Mouse (Mus musculus) neural tube, embryonic 13.5 days (tissue): ENCODE data around the gene Dclre1b. TPM values are rescaled to one million over a fixed set of nuclear protein-coding genes. Genes with fewer than 3 reads are reported as not detected.
"Not testable (repeated sequence)": the region's sequence is repeated elsewhere in the genome, so short reads cannot be mapped to it uniquely, and the experiment has no call there.

ENCODE experiments used
- ATAC-seq: fragments of 200-750 bp; cut with Nextera tagmentation; 2 replicates; pipeline ENCODE4 v1.8.0; 2017; ENCODE audit warnings: low read depth, mild to moderate bottlenecking, moderate TSS enrichment, moderate library complexity
- H3K27ac ChIP-seq: fragments of 300-500 bp; sonication (generic); replicated peaks from 2 replicates; pipeline ENCODE4 v1.5.1; 2015; ENCODE audit warnings: moderate library complexity, mild to moderate bottlenecking, inconsistent platforms
- H3K27me3 ChIP-seq: fragments of 300-500 bp; sonication (generic); 2 replicates; pipeline ENCODE4 v1.6.1; 2015; ENCODE audit warnings: mild to moderate bottlenecking, inconsistent platforms
- H3K36me3 ChIP-seq: fragments of 300-500 bp; sonication (generic); 2 replicates; pipeline ENCODE4 v1.6.1; 2015; ENCODE audit warnings: mild to moderate bottlenecking, inconsistent platforms
- H3K4me1 ChIP-seq: fragments of 300-500 bp; sonication (generic); replicated peaks from 2 replicates; pipeline ENCODE4 v1.6.1; 2015; ENCODE audit warnings: inconsistent platforms
- H3K4me2 ChIP-seq: fragments of 300-500 bp; sonication (generic); 2 replicates; pipeline ENCODE4 v1.6.1; 2015; ENCODE audit warnings: inconsistent platforms, mild to moderate bottlenecking, moderate library complexity
- H3K4me3 ChIP-seq: fragments of 300-500 bp; sonication (generic); 2 replicates; pipeline ENCODE4 v1.5.1; 2015; ENCODE audit warnings: mild to moderate bottlenecking, inconsistent platforms
- H3K9ac ChIP-seq: fragments of 300-500 bp; sonication (generic); 2 replicates; pipeline ENCODE4 v1.6.1; 2015; ENCODE audit warnings: moderate library complexity, mild to moderate bottlenecking, inconsistent platforms
- H3K9me3 ChIP-seq: fragments of 300-500 bp; sonication (generic); 2 replicates; pipeline ENCODE4 v1.6.1; 2016; ENCODE audit warnings: inconsistent platforms
- WGBS: fragments of 180-500 bp; shearing (Covaris S2); methylation state at CpG from one replicate; pipeline ENCODE4 v1.1.7; 2015; 5-methylcytosine and 5-hydroxymethylcytosine counted together
- polyA plus RNA-seq: library from polyadenylated mRNA; unstranded; fragments of >200 nt; fragmentation: Nextera tagmentation; extraction: Ambion mirVana; gene quantifications from 2 replicates; pipeline ENCODE4 v1.2.1, GENCODE M21; 2015

Dclre1b gene
- polyA plus RNA-seq, 1 experiment from 2014 or later = 24.6 TPM

- Histone ChIP-seq H3K9ac (no peak overlapping the region), H3K36me3 (no peaks in the 10 kb centered on the region), H3K4me1 (no peaks in the 10 kb centered on the region), H3K27ac (no peak overlapping the region), H3K4me2 (no peak overlapping the region), H3K9me3 (no peaks in the 10 kb centered on the region), H3K4me3 (no peak overlapping the region), H3K27me3 (no peaks in the 10 kb centered on the region)
- 93% methylated on average over 5 of the region's 5 CpGs for WGBS
- no peak for ATAC-seq
These were observed 27.2 kb upstream of the Dclre1b start for GRCm38 (mm10) chr3:103836453-103836852.

- Histone ChIP-seq H3K9ac (no peak overlapping the region), H3K27ac (no peak overlapping the region), H3K4me3 (no peak overlapping the region), H3K4me2 (no peak overlapping the region), H3K4me1 (no peaks in the 10 kb centered on the region), H3K36me3 (no peaks in the 10 kb centered on the region), H3K9me3 (no peaks in the 10 kb centered on the region), H3K27me3 (no peaks in the 10 kb centered on the region)
- 85% methylated on average over 10 of the region's 10 CpGs for WGBS
- no peak for ATAC-seq
These were observed 26.7 kb upstream of the Dclre1b start for GRCm38 (mm10) chr3:103835951-103836310.

- H3K36me3 ChIP-seq = no peaks in the 10 kb centered on the region
- no peak overlapping the region for H3K9ac ChIP-seq
- no peaks in the 10 kb centered on the region for H3K4me1 ChIP-seq
- no peak overlapping the region for H3K27ac ChIP-seq
- H3K4me3 ChIP-seq = no peak overlapping the region
- 78% methylated on average over 6 of the region's 6 CpGs for WGBS
- ATAC-seq = no peak
- H3K27me3 ChIP-seq = no peaks in the 10 kb centered on the region
- no peaks in the 10 kb centered on the region for H3K9me3 ChIP-seq
- H3K4me2 ChIP-seq = no peak overlapping the region
These were observed 26.2 kb upstream of the Dclre1b start for GRCm38 (mm10) chr3:103835272-103835950.

- H3K4me2 ChIP-seq = no peak overlapping the region
- no peaks in the 10 kb centered on the region for H3K27me3 ChIP-seq
- ATAC-seq = no peak
- no peaks in the 10 kb centered on the region for H3K9me3 ChIP-seq
- no peak overlapping the region for H3K4me3 ChIP-seq
- no peak overlapping the region for H3K27ac ChIP-seq
- H3K36me3 ChIP-seq = no peaks in the 10 kb centered on the region
- H3K4me1 ChIP-seq = no peaks in the 10 kb centered on the region
- H3K9ac ChIP-seq = no peak overlapping the region
- WGBS = 93% methylated on average over 2 of the region's 2 CpGs
These were observed 24.8 kb upstream of the Dclre1b start for GRCm38 (mm10) chr3:103834001-103834400.

GRCm38 (mm10) chr3:103832426-103832825 lies 23.2 kb upstream of the Dclre1b start, which contains the start of gene Bcl2l15:
Bcl2l15 (plus strand) TSS chr3:103832601.
- Histone ChIP-seq H3K27me3 (no peaks in the 10 kb centered on the region), H3K9me3 (no peaks in the 10 kb centered on the region), H3K4me1 (no peaks in the 10 kb centered on the region), H3K27ac (no peak within 1 kb of the TSS), H3K4me2 (no peak within 1 kb of the TSS), H3K4me3 (no peak within 1 kb of the TSS), H3K36me3 (no peaks in the 10 kb centered on the region), H3K9ac (no peak within 1 kb of the TSS)
- ATAC-seq = no peak

GRCm38 (mm10) chr3:103831146-103831545 lies 21.9 kb upstream of the Dclre1b start:
- H3K4me2 ChIP-seq = no peak overlapping the region
- H3K4me1 ChIP-seq = no peaks in the 10 kb centered on the region
- ATAC-seq = no peak
- H3K9me3 ChIP-seq = no peaks in the 10 kb centered on the region
- no peak overlapping the region for H3K9ac ChIP-seq
- no peak overlapping the region for H3K4me3 ChIP-seq
- no peaks in the 10 kb centered on the region for H3K36me3 ChIP-seq
- H3K27me3 ChIP-seq = no peaks in the 10 kb centered on the region
- no peak overlapping the region for H3K27ac ChIP-seq
- WGBS = 88% methylated on average over 7 of the region's 7 CpGs

- H3K4me1 ChIP-seq, H3K27me3 ChIP-seq, ATAC-seq, H3K36me3 ChIP-seq, H3K4me2 ChIP-seq, H3K4me3 ChIP-seq, H3K27ac ChIP-seq, H3K9ac ChIP-seq, H3K9me3 ChIP-seq: not testable (repeated sequence)
- 69% methylated on average over 1 of the region's 1 CpGs for WGBS
These were observed 21.4 kb upstream of the Dclre1b start for GRCm38 (mm10) chr3:103830681-103831080.

GRCm38 (mm10) chr3:103829036-103829435 lies 19.8 kb upstream of the Dclre1b start:
- no peak overlapping the region for H3K4me2 ChIP-seq
- 87% methylated on average over 3 of the region's 3 CpGs for WGBS
- H3K27me3 ChIP-seq = no peaks in the 10 kb centered on the region
- no peaks in the 10 kb centered on the region for H3K4me1 ChIP-seq
- no peak overlapping the region for H3K9ac ChIP-seq
- H3K36me3 ChIP-seq = no peaks in the 10 kb centered on the region
- H3K9me3 ChIP-seq = no peaks in the 10 kb centered on the region
- ATAC-seq = no peak
- H3K4me3 ChIP-seq = no peak overlapping the region
- no peak overlapping the region for H3K27ac ChIP-seq

GRCm38 (mm10) chr3:103827548-103827947 lies 18.3 kb upstream of the Dclre1b start:
- peaks cover 9% of the 10 kb centered on the region for H3K36me3 ChIP-seq
- no peak overlapping the region for H3K4me3 ChIP-seq
- H3K27me3 ChIP-seq = no peaks in the 10 kb centered on the region
- no peaks in the 10 kb centered on the region for H3K9me3 ChIP-seq
- H3K9ac ChIP-seq = no peak overlapping the region
- no peak overlapping the region for H3K4me2 ChIP-seq
- ATAC-seq = no peak
- H3K27ac ChIP-seq = no peak overlapping the region
- H3K4me1 ChIP-seq = no peaks in the 10 kb centered on the region

GRCm38 (mm10) chr3:103810967-103811366 lies 1.7 kb upstream of the Dclre1b start:
- Histone ChIP-seq H3K36me3 (peaks cover 37% of the 10 kb centered on the region), H3K4me2 (no peak overlapping the region), H3K4me1 (peaks cover 20% of the 10 kb centered on the region), H3K9me3 (no peaks in the 10 kb centered on the region), H3K9ac (no peak overlapping the region), H3K4me3 (no peak overlapping the region), H3K27me3 (no peaks in the 10 kb centered on the region), H3K27ac (no peak overlapping the region)
- no peak for ATAC-seq
- 92% methylated on average over 6 of the region's 6 CpGs for WGBS

- no peaks in the 10 kb centered on the region for H3K27me3 ChIP-seq
- H3K9me3 ChIP-seq = no peaks in the 10 kb centered on the region
- ATAC-seq = peak; percentile 79
- H3K36me3 ChIP-seq = peaks cover 30% of the 10 kb centered on the region
- peak overlapping the region; percentile 88 for H3K9ac ChIP-seq
- H3K4me3 ChIP-seq = peak overlapping the region; percentile 85
- WGBS = 3% methylated on average over 13 of the region's 14 CpGs
- H3K4me2 ChIP-seq = peak overlapping the region; percentile 85
- peaks cover 20% of the 10 kb centered on the region for H3K4me1 ChIP-seq
- peak overlapping the region; percentile 91 for H3K27ac ChIP-seq
These were observed 531 bp upstream of the Dclre1b start for GRCm38 (mm10) chr3:103809799-103810150.

- H3K4me3 ChIP-seq = no peak overlapping the region
- ATAC-seq = no peak
These were observed 3.6 kb downstream of the Dclre1b start for GRCm38 (mm10) chr3:103805671-103806070.

GRCm38 (mm10) chr3:103802861-103803260 lies 6.4 kb downstream of the Dclre1b start:
- Histone ChIP-seq H3K4me2 (no peak overlapping the region), H3K9ac (no peak overlapping the region), H3K27me3 (no peaks in the 10 kb centered on the region), H3K4me1 (peaks cover 5% of the 10 kb centered on the region), H3K4me3 (no peak overlapping the region), H3K9me3 (no peaks in the 10 kb centered on the region), H3K36me3 (peaks cover 49% of the 10 kb centered on the region), H3K27ac (no peak overlapping the region)
- 88% methylated on average over 8 of the region's 8 CpGs for WGBS
- no peak for ATAC-seq

More at GRCm38 (mm10) chr3:103805671-103806070, 3.6 kb downstream of the Dclre1b start:
- H3K27ac ChIP-seq = no peak overlapping the region
- no peak overlapping the region for H3K9ac ChIP-seq
- peaks cover 48% of the 10 kb centered on the region for H3K36me3 ChIP-seq
- WGBS = 94% methylated on average over 1 of the region's 1 CpGs
- H3K9me3 ChIP-seq = no peaks in the 10 kb centered on the region
- no peaks in the 10 kb centered on the region for H3K27me3 ChIP-seq
- peaks cover 20% of the 10 kb centered on the region for H3K4me1 ChIP-seq
- no peak overlapping the region for H3K4me2 ChIP-seq
